Mouse (Mus musculus) liver, adult 2 months (tissue): ENCODE results near the gene Ccser2.

ENCODE experiments used
- CTCF ChIP-seq: fragments of 200-500 bp; IDR thresholded peaks from 2 replicates; pipeline ENCODE4 v1.5.1; 2011; ENCODE audit warnings: low read depth, low read length, control low read depth
- POLR2A ChIP-seq: fragments of 200-500 bp; IDR thresholded peaks from 2 replicates; pipeline ENCODE4 v1.6.1; 2011; ENCODE audit warnings: low read length, control low read depth; ENCODE audit not compliant: insufficient read depth; ENCODE audit errors: extremely low read depth

GRCm38 (mm10) chr14:37015894-37016293 is 47.3 kb upstream of the Ccser2 start:
- no peak for TF ChIP-seq POLR2A
- TF ChIP-seq CTCF = no peak
